ENCODE assay signal across 8 mouse cellular contexts in the genomic region with DNA sequence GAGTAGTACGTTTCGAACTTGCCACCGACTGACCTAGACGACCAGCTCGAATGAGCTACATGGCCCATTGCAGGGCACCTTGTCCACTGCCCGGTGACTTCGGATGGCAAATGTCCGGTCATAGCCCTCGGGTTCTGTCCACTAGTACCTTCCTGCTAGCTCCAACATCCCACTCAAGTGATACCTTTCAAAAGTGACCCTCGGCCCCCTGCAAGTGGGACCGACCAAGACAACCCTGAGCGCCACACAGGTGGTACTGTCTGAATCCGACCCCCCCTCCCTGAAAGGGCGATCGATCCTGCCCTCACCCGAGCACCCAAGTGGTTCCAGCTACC. TPM values are rescaled to one million over a fixed set of nuclear protein-coding genes. Genes with fewer than 3 reads are reported as not detected.
DNase-seq lines count a peak whose midpoint lies in the region; ATAC-seq and TF ChIP-seq lines count a peak whose summit lies in the region.

No protein-coding gene starts in this region.

- TF ChIP-seq CTCF in E14TG2a.4 (conservative IDR thresholded peaks at IDR 0.05; ENCODE audit: low read length), result no peak

- H3K9ac ChIP-seq in heart, embryonic 12.5 days, result peak overlapping the region; percentile 71

- intact Hi-C loops in heart, postnatal 14 days (cut with DNase I), result loop anchor here (10.0 kb wide), 1 partner anchor 335 kb away; a partner anchor contains a TSS

- no peaks in the 10 kb centered on the region for H3K27me3 ChIP-seq in heart, embryonic 12.5 days (replicated peaks)
- H3K27me3 ChIP-seq in E14TG2a.4 (ENCODE audit: insufficient read depth, low read length), result no peaks in the 10 kb centered on the region
- H3K27me3 ChIP-seq in hindbrain, embryonic 10.5 days (ENCODE audit: insufficient read depth, poor library complexity, severe bottlenecking), result peaks cover 5% of the 10 kb centered on the region; the same call in 1 of the 2 replicates

- H3K4me3 ChIP-seq in heart, embryonic 12.5 days, result peak overlapping the region; percentile 69
- peak overlapping the region; percentile 90 for H3K4me3 ChIP-seq in E14TG2a.4 (replicated peaks; ENCODE audit: low read length)
- peak overlapping the region; percentile 80 for H3K4me3 ChIP-seq in hindbrain, embryonic 10.5 days

- H3K27ac ChIP-seq in heart, embryonic 12.5 days (ENCODE audit: poor library complexity, severe bottlenecking), result peak overlapping the region; percentile 74
- peak overlapping the region; percentile 97 for H3K27ac ChIP-seq in hindbrain, embryonic 10.5 days

- WGBS in heart, embryonic 12.5 days, result under 1% methylated on average over 16 of the region's 16 CpGs
- under 1% methylated on average over 16 of the region's 16 CpGs for WGBS in hindbrain, embryonic 10.5 days

- H3K9me3 ChIP-seq in heart, embryonic 12.5 days (replicated peaks), result no peaks in the 10 kb centered on the region
- no peaks in the 10 kb centered on the region for H3K9me3 ChIP-seq in E14TG2a.4 (ENCODE audit: low read length)
- H3K9me3 ChIP-seq in hindbrain, embryonic 10.5 days, result no peaks in the 10 kb centered on the region

- H3K36me3 ChIP-seq in heart, embryonic 12.5 days, result peaks cover 15% of the 10 kb centered on the region
- H3K36me3 ChIP-seq in E14TG2a.4 (ENCODE audit: insufficient read depth, low read length), result peaks cover 55% of the 10 kb centered on the region
- H3K36me3 ChIP-seq in hindbrain, embryonic 10.5 days, result peaks cover 27% of the 10 kb centered on the region

- DNase-seq in heart, postnatal 14 days, result no peak
- DNase-seq in hindbrain, embryonic 10.5 days (ENCODE audit: low spot score), result no peak
- peak; percentile 12 for DNase-seq in lung, postnatal 25 days (ENCODE audit: low spot score)
- DNase-seq in cerebellum, postnatal 10 days, result no peak
- DNase-seq in yolk sac, embryonic 10.5 days (ENCODE audit: low spot score), result no peak
- DNase-seq in thymus, adult 18-20 months, result no peak

- H3K4me2 ChIP-seq in heart, embryonic 12.5 days, result peak overlapping the region; percentile 94

- no peak for ATAC-seq in heart, embryonic 12.5 days (ENCODE audit: insufficient number of reproducible peaks, low FRiP score)

- H3K4me1 ChIP-seq in heart, embryonic 12.5 days (replicated peaks), result peaks cover 30% of the 10 kb centered on the region
- H3K4me1 ChIP-seq in E14TG2a.4 (replicated peaks; ENCODE audit: low read depth, low read length), result peaks cover 65% of the 10 kb centered on the region
- H3K4me1 ChIP-seq in hindbrain, embryonic 10.5 days (replicated peaks), result peaks cover 50% of the 10 kb centered on the region

RNA-seq across cellular contexts. Expression of a gene that starts 1.0 kb away (rescaled TPM):
- polyA plus RNA-seq in heart, embryonic 12.5 days (2016; fragmentation: Nextera tagmentation; extraction: Ambion mirVana), result 8.2 and 9.5 TPM in 2 replicates
- total RNA-seq in heart, postnatal 14 days (2021), result 10 to 100 TPM; 17.9 to 19.2 TPM
- 10.2 and 11.2 TPM in 2 replicates for polyA plus RNA-seq in hindbrain, embryonic 10.5 days (2016; fragmentation: Nextera tagmentation; extraction: Ambion mirVana)

RNA-seq across cellular contexts. Expression of a gene that starts 1.8 kb away (rescaled TPM):
- 2.3 and 2.5 TPM in 2 replicates for polyA plus RNA-seq in heart, embryonic 12.5 days (2016; fragmentation: Nextera tagmentation; extraction: Ambion mirVana)
- total RNA-seq in heart, postnatal 14 days (2021), result 1 to 10 TPM; 8.0 to 9.1 TPM
- 2.5 and 3.0 TPM in 2 replicates for polyA plus RNA-seq in hindbrain, embryonic 10.5 days (2016; fragmentation: Nextera tagmentation; extraction: Ambion mirVana)

RNA-seq across cellular contexts. Expression of a gene that starts 18.3 kb away (rescaled TPM):
- 12.1 and 12.7 TPM in 2 replicates for polyA plus RNA-seq in heart, embryonic 12.5 days (2016; fragmentation: Nextera tagmentation; extraction: Ambion mirVana)
- total RNA-seq in heart, postnatal 14 days (2021), result 10 to 100 TPM; 58.6 to 66.6 TPM
- 11.6 and 12.5 TPM in 2 replicates for polyA plus RNA-seq in hindbrain, embryonic 10.5 days (2016; fragmentation: Nextera tagmentation; extraction: Ambion mirVana)

RNA-seq across cellular contexts. Expression of a gene that starts 31.2 kb away (rescaled TPM):
- 17.6 and 20.4 TPM in 2 replicates for polyA plus RNA-seq in heart, embryonic 12.5 days (2016; fragmentation: Nextera tagmentation; extraction: Ambion mirVana)
- 10 to 100 TPM; 32.8 to 33.2 TPM for total RNA-seq in heart, postnatal 14 days (2021)
- 8.0 and 8.6 TPM in 2 replicates for polyA plus RNA-seq in hindbrain, embryonic 10.5 days (2016; fragmentation: Nextera tagmentation; extraction: Ambion mirVana)

RNA-seq across cellular contexts. Expression of a gene that starts 39.9 kb away (rescaled TPM):
- 0.54 and 0.81 TPM in 2 replicates for polyA plus RNA-seq in heart, embryonic 12.5 days (2016; fragmentation: Nextera tagmentation; extraction: Ambion mirVana)
- total RNA-seq in heart, postnatal 14 days (2021), result under 1 TPM; 0.44 to 0.60 TPM
- polyA plus RNA-seq in hindbrain, embryonic 10.5 days (2016; fragmentation: Nextera tagmentation; extraction: Ambion mirVana), result 19.3 and 41.0 TPM in 2 replicates
